19 mouse cellular contexts compared by ENCODE assay signal in the genomic region with DNA sequence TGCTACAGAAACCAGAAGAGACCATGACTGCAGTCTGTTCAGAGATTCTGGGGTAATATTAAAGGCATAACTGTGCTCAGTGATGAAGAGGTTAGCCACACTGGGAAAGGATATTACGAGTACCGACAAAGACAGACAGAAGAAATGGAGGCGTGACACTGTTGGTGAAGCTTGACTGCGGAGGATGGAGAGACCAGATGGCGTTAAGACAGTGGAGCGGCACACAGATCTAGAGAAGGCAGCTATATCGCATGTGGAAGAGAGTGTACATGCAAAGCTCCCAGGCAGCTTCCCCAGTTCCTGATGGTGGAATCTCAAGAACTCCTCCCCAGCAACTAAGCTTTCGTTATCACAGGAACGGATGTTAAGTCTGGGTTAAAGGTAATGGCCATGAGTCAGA.
DNase-seq lines count a peak whose midpoint lies in the region; ATAC-seq lines count a peak whose summit lies in the region.
"Had no signal": no experiment of that assay in that cellular context is flagged by ENCODE, and none has a peak within 500 bp of the region (broad histone marks: within the 10 kb centered on the region; RNA-seq: fewer than 3 reads in every experiment).

No protein-coding gene starts in this region.

- intact Hi-C loops in left cerebral cortex, postnatal 4 days (cut with DNase I): no loop called here

- peak; percentile 80 for DNase-seq in heart, adult 11 months
- DNase-seq in heart, adult 8-10 months (ENCODE audit: low spot score): no peak
- DNase-seq in left cerebral cortex, adult 11 months (ENCODE audit: low spot score): peak; percentile 65
- DNase-seq in left cerebral cortex, postnatal 4 days: no peak
- peak; percentile 84 for DNase-seq in layer of hippocampus, adult 9-11 months
- peak; percentile 61 to 80 for DNase-seq in right cerebral cortex, postnatal 10 days (ENCODE audit: low spot score in 2 of 2)
- DNase-seq in c-Kit-positive CD71-positive TER-119-positive erythroid progenitor cells, embryonic 14.5 days (ENCODE audit: low spot score): no peak
- DNase-seq: adrenal gland, postnatal 14 days; B cell, adult 2 months; cerebellum, postnatal 14 days; gastrocnemius, postnatal 10 days; heart, adult 2 months; kidney, adult 8-10 months; kidney, postnatal 4 days; midbrain, embryonic 14.5 days; retina, postnatal 1 day; thymus, postnatal 36 days had no signal

- no peak for ATAC-seq in CD4-positive, CD25-positive, alpha-beta regulatory T cell, adult 4 months
- ATAC-seq: forebrain, embryonic 14.5 days had no signal

Comparison
In these comparisons a context has a peak if more than half of its experiments do, and no peak if none do; other contexts are left out.
1. DNase-seq: peak in heart, adult 11 months (single experiment), left cerebral cortex, adult 11 months (single experiment), layer of hippocampus, adult 9-11 months (single experiment) and right cerebral cortex, postnatal 10 days (2 of 2); none in heart, adult 8-10 months (single experiment), left cerebral cortex, postnatal 4 days (single experiment) and c-Kit-positive CD71-positive TER-119-positive erythroid progenitor cells, embryonic 14.5 days (single experiment).